In the genomic region with DNA sequence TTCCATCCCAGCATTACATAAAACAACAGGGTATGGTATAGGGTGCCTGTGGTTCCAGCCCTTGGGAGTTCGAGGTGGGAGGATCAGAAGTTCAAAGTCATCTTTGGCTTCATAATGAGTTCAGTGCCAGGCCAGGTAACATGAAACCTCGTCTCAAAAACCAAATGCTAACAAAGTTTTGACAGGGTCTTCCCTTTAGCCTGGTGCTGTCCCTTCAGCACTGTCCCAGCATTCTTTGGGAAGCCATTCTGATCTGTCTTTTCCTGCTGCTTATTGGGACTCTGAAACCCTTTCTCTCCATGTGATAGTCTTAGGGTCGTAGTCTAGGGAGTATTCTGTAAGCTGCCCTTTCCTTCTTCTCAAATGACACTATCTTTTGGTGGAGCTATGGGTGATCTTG, we compare ENCODE assay signal across 26 mouse cellular contexts.
DNase-seq lines count a peak whose midpoint lies in the region; ATAC-seq lines count a peak whose summit lies in the region.
"Had no signal": no experiment of that assay in that cellular context is flagged by ENCODE, and none has a peak within 500 bp of the region (broad histone marks: within the 10 kb centered on the region; RNA-seq: fewer than 3 reads in every experiment).

No protein-coding gene starts in this region.

- DNase-seq in hindbrain, embryonic 10.5 days (ENCODE audit: low spot score), result peak; percentile 14
- DNase-seq in 3T3-L1 (ENCODE audit: low read depth, low spot score), result peak; percentile 1
- peak; percentile 62 for DNase-seq in embryo, embryonic 10.5 days (ENCODE audit: low spot score)
- peak; percentile 14 for DNase-seq in hindlimb bud, embryonic 11.5 days (ENCODE audit: extremely low spot score, low read depth, low spot score)
- no peak for DNase-seq in thymus, postnatal 4 days
- no peak for DNase-seq in spleen, postnatal 10 days (ENCODE audit: low spot score in 2 of 2)
- no peak for DNase-seq in adrenal gland, postnatal 4 days (ENCODE audit: low spot score in 2 of 2)
- DNase-seq: adrenal gland, postnatal 10 days; cerebellum, adult 8-10 months; gastrocnemius, postnatal 14 days; heart, adult 18-20 months; heart, postnatal 14 days; layer of hippocampus, adult 9-11 months; right cerebral cortex, postnatal 14 days; spleen, adult 18-20 months had no signal

- no peaks in the 10 kb centered on the region for H3K4me1 ChIP-seq in hindbrain, embryonic 10.5 days (replicated peaks)
- H3K4me1 ChIP-seq in hindbrain, embryonic 12.5 days, result no peaks in the 10 kb centered on the region
- H3K4me1 ChIP-seq: embryonic facial prominence, embryonic 15.5 days; heart, embryonic 13.5 days had no signal

- no peak overlapping the region for H3K27ac ChIP-seq in hindbrain, embryonic 10.5 days
- H3K27ac ChIP-seq in hindbrain, embryonic 12.5 days, result no peak overlapping the region
- H3K27ac ChIP-seq: embryonic facial prominence, embryonic 15.5 days; heart, embryonic 13.5 days; hindbrain, embryonic 14.5 days had no signal

- H3K36me3 ChIP-seq in hindbrain, embryonic 10.5 days, result no peaks in the 10 kb centered on the region
- no peaks in the 10 kb centered on the region for H3K36me3 ChIP-seq in hindbrain, embryonic 12.5 days
- H3K36me3 ChIP-seq: embryonic facial prominence, embryonic 15.5 days; G1E; heart, embryonic 13.5 days had no signal

- 54% methylated on average over 3 of the region's 3 CpGs for WGBS in hindbrain, embryonic 10.5 days
- 55% methylated on average over 3 of the region's 3 CpGs for WGBS in hindbrain, embryonic 12.5 days

- H3K27me3 ChIP-seq in hindbrain, embryonic 10.5 days (ENCODE audit: insufficient read depth, poor library complexity, severe bottlenecking), result no peaks in the 10 kb centered on the region
- no peaks in the 10 kb centered on the region for H3K27me3 ChIP-seq in hindbrain, embryonic 12.5 days
- H3K27me3 ChIP-seq: embryonic facial prominence, embryonic 15.5 days; heart, embryonic 13.5 days had no signal

- H3K4me3 ChIP-seq in hindbrain, embryonic 10.5 days, result no peak overlapping the region
- no peak overlapping the region for H3K4me3 ChIP-seq in hindbrain, embryonic 12.5 days
- H3K4me3 ChIP-seq: embryonic facial prominence, embryonic 15.5 days; heart, embryonic 13.5 days had no signal

- no peak for ATAC-seq in hindbrain, embryonic 12.5 days (ENCODE audit: low FRiP score)
- ATAC-seq: activated CD4-positive, CD25-positive, alpha-beta regulatory T cell, adult 4 months; forebrain, embryonic 16.5 days; intestine, embryonic 16.5 days; lung, postnatal 0 days; Patski had no signal

- H3K4me2 ChIP-seq in hindbrain, embryonic 12.5 days (replicated peaks), result no peak overlapping the region
- H3K4me2 ChIP-seq: embryonic facial prominence, embryonic 15.5 days; heart, embryonic 13.5 days; hindbrain, embryonic 14.5 days; midbrain, embryonic 11.5 days had no signal

- no peak overlapping the region for H3K9ac ChIP-seq in hindbrain, embryonic 12.5 days
- H3K9ac ChIP-seq: embryonic facial prominence, embryonic 15.5 days; heart, embryonic 13.5 days; hindbrain, embryonic 14.5 days had no signal

- H3K9me3 ChIP-seq in hindbrain, embryonic 10.5 days, result no peaks in the 10 kb centered on the region
- H3K9me3 ChIP-seq in hindbrain, embryonic 12.5 days (replicated peaks), result no peaks in the 10 kb centered on the region
- H3K9me3 ChIP-seq: embryonic facial prominence, embryonic 15.5 days; G1E; heart, embryonic 13.5 days had no signal

Comparison
In these comparisons a context has a peak if more than half of its experiments do, and no peak if none do; other contexts are left out.
1. DNase-seq: peak in hindbrain, embryonic 10.5 days (single experiment), 3T3-L1 (single experiment), embryo, embryonic 10.5 days (single experiment) and hindlimb bud, embryonic 11.5 days (single experiment); none in thymus, postnatal 4 days (single experiment), spleen, postnatal 10 days (0 of 2) and adrenal gland, postnatal 4 days (0 of 2).